Mouse (Mus musculus): Measurements from ENCODE around the gene Rnf166.

The Rnf166 gene

GRCm38 (mm10) chr8:122442781-122443180, 33.1 kb downstream of the Rnf166 start:
- in situ Hi-C loops (cut with MboI; ENCODE audit: unreplicated experiment in 2 of 2): loop anchor here (5.0 to 10.0 kb wide), 3 partner anchors 105 to 168 kb away; partner anchors contain the start of gene Zfpm1 (in 1 of the 2)

GRCm38 (mm10) chr8:122442356-122442755, 33.5 kb downstream of the Rnf166 start:
- in situ Hi-C loops (cut with MboI; ENCODE audit: unreplicated experiment in 2 of 2): loop anchor here (5.0 to 10.0 kb wide), 3 partner anchors 105 to 168 kb away; partner anchors contain the start of gene Zfpm1 (in 1 of the 2)

GRCm38 (mm10) chr8:122441326-122441725, 34.5 kb downstream of the Rnf166 start:
- in situ Hi-C loops (cut with MboI; ENCODE audit: unreplicated experiment in 2 of 2): loop anchor here (5.0 to 10.0 kb wide), 3 partner anchors 106 to 167 kb away; partner anchors contain the start of gene Zfpm1 (in 1 of the 2)

GRCm38 (mm10) chr8:122439336-122439735, 36.5 kb downstream of the Rnf166 start:
- in situ Hi-C loops (cut with MboI; ENCODE audit: unreplicated experiment in 2 of 2): no loop called here

DNA sequence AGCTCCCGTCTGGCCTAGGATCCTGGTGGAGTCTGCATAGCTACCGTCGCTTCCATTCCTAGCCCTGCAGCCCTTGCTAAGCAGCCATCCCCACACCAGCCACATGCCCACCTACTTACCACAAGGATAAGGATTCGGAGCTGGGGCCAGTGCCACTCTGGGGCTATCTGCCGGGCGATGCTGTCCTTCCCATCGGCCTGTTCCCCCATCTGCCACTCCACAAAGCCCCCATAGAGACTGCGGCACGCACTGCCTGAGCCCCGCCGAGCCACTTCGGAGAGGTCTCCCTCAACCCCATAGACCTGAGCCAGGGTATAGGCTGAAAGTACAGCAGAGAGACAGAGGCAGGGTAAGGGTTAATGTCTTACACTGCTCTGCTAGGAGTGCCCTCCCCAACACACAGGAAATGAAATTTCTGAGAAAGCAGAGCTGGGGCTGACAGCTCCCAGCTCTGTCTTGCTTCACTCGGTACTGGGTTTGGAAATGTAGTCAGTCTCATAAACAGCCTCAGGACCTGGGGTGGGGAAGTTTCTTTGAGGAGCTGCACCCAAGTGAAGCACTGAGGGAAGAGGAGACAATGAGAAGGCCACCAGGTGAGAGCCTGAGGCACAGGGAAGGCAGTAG, 38.0 kb downstream of the Rnf166 start:
- in situ Hi-C loops (cut with MboI; ENCODE audit: unreplicated experiment in 2 of 2): no loop called here

DNA sequence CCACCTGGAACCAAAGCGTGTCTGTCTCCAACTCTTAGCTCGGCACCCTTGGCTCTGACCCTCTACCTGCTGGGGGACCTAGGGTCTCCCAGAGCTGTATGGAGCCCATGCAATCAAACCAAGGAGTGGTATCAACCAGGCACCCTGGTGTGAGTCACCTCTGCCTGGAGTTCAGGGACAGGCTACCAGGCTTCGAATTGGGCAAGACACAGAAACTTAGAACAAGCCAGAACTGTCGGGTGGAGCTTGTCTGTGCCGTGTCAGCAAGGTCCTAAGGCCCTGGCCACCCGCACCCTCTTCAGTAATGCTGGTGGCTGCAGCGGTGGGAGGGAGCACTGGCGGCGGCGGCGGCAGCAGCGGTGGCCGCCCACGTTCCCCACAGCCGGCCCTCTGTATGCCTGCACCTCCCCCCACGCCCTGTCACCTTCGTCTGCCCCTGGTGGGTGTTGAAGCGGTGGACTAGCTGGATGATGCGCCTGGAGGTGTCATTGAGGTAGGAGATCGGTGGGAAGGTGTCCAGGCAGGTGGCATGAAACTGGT, 39.2 kb downstream of the Rnf166 start:
- in situ Hi-C loops (cut with MboI; ENCODE audit: unreplicated experiment in 2 of 2): no loop called here

- in situ Hi-C loops (cut with MboI; ENCODE audit: unreplicated experiment in 2 of 2): no loop called here
Observed at GRCm38 (mm10) chr8:122436146-122436545, 39.7 kb downstream of the Rnf166 start.

DNA sequence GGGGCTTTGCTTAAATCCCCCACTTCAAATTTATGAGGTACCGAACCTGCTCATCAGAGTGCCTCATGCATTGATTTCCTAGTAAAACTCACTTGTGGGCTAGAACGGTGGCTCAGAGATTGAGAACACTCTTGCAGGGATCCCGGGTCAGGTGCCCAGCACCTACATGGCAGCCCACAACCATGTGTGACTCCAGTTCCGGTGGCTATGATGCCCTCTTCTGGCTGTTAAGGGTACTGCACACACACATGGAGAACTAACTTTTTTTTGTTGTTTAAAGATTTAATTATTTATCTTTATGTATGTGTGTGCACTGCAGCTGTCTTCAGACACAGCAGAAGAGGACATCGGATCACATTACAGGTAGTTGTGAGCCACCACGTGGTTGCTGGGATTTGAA, 40.5 kb downstream of the Rnf166 start:
- in situ Hi-C loops (cut with MboI; ENCODE audit: unreplicated experiment in 2 of 2): no loop called here

- in situ Hi-C loops (cut with MboI; ENCODE audit: unreplicated experiment in 2 of 2): no loop called here
Observed at GRCm38 (mm10) chr8:122433269-122433905, 42.5 kb downstream of the Rnf166 start.

DNA sequence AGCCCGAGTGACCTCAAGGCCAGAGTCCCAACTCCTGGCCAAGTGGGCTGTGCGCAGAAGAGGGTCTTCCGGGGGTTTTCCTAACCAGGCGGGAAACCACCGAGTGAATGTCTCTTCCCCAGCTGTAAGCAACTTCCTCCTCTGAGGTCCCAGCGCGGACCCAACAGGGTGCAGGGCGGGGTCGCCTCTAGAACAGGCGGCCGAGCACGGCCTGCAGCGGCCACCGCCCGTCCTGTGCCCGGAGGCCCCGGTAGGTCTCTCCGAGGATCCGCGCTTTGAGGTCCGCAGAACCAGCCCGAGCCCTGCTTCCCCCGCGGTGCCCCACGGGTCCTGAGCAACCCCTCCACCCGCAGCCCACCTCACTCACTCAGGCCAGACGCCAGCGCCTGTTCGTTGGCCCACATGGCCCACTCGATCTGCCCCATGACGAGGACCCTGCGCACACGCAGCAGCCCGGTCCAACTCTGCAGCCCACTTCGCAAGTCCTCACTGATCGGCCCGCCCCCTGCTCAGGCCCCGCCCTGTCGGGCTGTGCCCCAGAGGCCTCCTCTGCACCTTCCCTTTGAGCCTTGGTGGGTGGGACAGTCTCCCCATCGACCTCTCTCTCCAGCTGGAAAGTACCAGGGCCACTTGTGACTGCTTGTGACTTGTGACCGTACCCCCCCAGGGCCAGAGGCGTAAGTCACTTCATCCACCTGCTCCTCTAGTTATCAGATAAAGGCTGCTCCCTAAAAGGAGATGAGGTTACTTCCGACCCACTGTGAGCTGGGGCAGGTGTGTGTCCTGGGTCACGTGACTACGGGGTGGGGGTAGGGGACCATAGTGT, 43.2 kb downstream of the Rnf166 start, which contains the start of gene Cyba:
Cyba (minus strand) TSS at position 488 of the 826 bp plus-strand sequence.
- in situ Hi-C loops (cut with MboI; ENCODE audit: unreplicated experiment in 2 of 2): no loop called here

GRCm38 (mm10) chr8:122431694-122432442, 44.0 kb downstream of the Rnf166 start:
- in situ Hi-C loops (cut with MboI; ENCODE audit: unreplicated experiment in 2 of 2): no loop called here

DNA sequence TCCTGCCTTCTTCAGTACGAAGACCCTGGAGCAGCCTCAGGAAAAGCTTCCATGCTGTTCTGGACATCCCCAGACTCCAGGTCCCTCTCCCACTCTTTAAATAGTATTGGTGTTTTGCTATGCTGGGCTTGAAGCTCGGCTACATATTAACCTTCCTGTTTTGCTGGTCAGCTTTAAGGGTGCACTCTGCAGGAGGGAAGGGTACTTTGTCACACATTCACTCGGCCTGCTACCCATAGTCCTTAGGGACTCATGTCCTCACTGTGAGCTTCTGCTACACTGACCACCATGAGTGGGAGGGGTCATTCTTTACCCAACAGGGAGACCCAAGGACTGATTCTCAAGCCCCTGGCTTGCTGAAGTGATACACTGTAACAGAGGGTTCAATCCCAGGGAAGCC, 45.2 kb downstream of the Rnf166 start:
- in situ Hi-C loops (cut with MboI; ENCODE audit: unreplicated experiment in 2 of 2): no loop called here

DNA sequence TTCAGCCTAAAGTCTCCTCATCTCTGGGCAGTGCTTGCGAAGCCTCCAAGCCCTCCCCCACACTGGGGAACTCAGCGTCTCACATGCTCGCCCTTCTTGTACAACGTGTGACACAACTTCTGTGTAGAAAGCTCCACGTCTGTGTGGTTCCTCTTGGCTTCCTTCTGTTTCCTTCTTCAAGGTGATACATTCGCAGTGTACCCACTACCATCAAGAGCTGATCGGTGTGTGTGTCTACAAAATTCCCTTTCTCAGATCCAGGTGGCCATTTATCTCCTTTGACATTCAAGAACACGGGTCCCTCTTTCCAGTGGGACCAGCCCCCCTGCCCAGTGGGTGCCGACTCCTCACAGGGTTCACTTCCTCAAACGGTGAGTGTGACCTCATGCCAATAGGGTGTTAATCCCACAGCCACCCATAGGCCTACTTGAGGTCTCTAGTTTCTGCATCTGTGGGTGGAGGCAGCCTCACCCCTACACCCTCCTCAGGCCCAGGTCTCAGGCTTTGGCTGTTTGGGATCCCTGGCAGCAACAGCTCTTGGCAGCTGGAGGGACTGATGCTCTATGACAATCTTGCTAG, 45.7 kb downstream of the Rnf166 start:
- in situ Hi-C loops (cut with MboI; ENCODE audit: unreplicated experiment in 2 of 2): no loop called here

- in situ Hi-C loops (cut with MboI; ENCODE audit: unreplicated experiment in 2 of 2): loop anchor here in 1 of 2 experiments (5.0 kb wide), 1 partner anchor 46 kb away; no protein-coding TSS in a partner anchor
Observed at GRCm38 (mm10) chr8:122428163-122428562, 47.7 kb downstream of the Rnf166 start.

DNA sequence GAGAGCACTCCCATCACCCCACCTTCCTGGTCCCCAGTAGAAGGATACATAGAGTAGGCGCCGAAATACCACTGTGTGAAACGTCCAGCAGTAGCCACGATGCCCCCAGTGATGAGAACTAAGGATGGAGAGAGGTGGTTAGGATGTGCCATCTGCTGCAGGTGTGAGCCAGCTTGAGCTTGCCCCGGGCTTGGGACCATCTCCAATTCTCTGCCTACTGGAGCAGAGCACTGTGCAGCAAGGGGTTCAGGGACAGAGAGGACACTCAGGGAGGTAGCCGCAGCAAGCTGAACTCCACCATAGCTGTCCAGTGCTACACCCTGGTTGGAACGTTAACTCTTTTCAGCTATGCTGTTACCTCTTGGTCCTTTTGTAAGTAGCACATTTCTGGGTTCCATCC, 48.3 kb downstream of the Rnf166 start:
- in situ Hi-C loops (cut with MboI; ENCODE audit: unreplicated experiment in 2 of 2): loop anchor here in 1 of 2 experiments (5.0 kb wide), 1 partner anchor 45 kb away; no protein-coding TSS in a partner anchor

GRCm38 (mm10) chr8:122426145-122426544, 49.7 kb downstream of the Rnf166 start:
- in situ Hi-C loops (cut with MboI; ENCODE audit: unreplicated experiment in 2 of 2): loop anchor here in 1 of 2 experiments (5.0 kb wide), 1 partner anchor 44 kb away; no protein-coding TSS in a partner anchor

GRCm38 (mm10) chr8:122423659-122424058, 52.2 kb downstream of the Rnf166 start:
- in situ Hi-C loops (cut with MboI; ENCODE audit: unreplicated experiment in 2 of 2): no loop called here

DNA sequence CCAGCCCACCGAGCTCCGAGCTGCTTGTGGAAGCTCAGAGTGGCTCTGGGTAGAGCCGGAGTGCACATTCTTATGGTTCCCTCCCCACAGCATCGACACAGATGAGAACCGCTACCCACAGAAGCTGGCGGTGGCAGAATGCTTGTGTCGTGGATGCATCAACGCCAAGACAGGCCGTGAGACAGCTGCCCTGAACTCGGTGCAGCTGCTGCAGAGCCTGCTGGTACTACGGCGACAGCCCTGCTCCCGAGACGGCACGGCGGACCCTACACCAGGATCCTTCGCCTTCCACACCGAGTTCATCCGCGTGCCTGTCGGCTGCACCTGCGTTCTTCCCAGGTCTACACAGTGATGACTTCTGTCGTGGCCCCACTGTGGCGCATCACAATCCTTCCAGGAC, 52.6 kb downstream of the Rnf166 start:
- in situ Hi-C loops (cut with MboI; ENCODE audit: unreplicated experiment in 2 of 2): no loop called here

GRCm38 (mm10) chr8:122421376-122422070, 54.3 kb downstream of the Rnf166 start, which contains the start of gene Il17c:
Il17c (plus strand) TSS chr8:122422020.
- in situ Hi-C loops (cut with MboI; ENCODE audit: unreplicated experiment in 2 of 2): no loop called here
